Mouse (Mus musculus) retina, adult 2 months (tissue): ENCODE results near the gene Kcna3.

Source experiments
- DNase-seq: peaks from one replicate; pipeline ENCODE4 v3.0.0-alpha.2; 2012; ENCODE audit warnings: low read depth, low spot score

The Kcna3 gene

DNA sequence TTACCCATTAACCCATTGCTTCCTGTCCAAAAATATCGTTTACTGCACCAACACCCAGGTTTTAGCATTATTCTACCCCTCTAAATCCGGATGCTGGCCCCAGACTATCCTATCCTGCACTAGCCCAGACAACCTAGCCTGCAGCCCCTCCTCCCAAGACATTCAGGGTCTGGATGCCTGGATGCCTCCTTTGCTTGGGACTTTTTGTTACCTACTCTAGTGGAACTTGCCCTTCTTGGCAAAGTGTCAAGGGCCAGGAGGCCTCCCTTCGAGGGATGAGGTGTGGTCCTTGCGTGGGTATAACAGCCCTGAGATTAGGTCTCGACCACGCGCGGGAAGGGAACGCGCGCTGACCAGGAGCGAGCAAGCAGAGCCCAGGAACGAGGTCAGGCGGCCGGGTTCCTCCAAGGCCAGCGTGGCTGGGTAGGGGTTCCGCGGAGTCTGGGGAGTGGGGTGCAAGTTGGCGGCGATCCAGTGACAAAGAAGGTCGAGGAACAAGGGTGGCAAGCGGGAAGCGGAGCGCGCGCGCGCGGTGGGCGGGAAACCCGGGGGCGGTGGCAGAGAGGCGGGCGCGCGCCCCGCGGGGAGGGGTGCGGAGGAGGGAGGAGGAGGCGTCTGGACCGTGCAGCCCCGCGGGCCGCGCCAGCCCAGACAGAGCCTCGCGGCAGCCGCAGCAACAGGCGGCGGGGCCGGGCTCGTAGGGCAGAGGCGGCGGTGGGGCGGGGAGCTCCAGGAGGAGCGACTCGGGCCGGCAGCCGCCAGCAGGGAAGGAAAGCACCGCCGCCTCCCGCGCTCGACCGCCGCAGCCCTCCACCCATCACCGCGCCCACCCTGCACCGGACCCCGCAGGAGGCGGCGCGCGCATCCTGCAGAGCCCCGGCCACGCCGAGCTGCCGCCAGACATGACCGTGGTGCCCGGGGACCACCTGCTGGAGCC lies at the start of gene Kcna3:
TSS of gene Kcna3 (plus strand) at position 649 of the 937 bp plus-strand sequence.
- peak; percentile 13 for DNase-seq

DNA sequence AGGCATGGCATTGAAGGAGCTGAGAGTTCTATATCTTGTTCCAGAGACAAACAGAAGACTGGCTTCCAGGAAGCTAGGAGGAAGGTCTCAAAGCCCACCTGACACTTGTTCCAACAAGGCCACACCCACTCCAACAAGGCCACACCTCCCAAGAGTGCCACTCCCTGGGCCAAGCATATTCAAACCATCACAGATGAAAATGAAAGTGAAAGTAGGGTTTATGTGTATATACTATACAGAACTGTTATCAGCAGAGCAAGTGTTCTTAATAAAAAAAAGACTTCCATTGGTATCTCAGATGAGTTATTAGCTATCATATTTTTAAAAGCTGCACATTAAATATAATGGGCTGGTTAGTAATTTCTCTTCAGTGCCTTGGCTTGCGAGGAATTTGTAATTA lies 44.6 kb upstream of the Kcna3 start:
- DNase-seq, result no peak

DNA sequence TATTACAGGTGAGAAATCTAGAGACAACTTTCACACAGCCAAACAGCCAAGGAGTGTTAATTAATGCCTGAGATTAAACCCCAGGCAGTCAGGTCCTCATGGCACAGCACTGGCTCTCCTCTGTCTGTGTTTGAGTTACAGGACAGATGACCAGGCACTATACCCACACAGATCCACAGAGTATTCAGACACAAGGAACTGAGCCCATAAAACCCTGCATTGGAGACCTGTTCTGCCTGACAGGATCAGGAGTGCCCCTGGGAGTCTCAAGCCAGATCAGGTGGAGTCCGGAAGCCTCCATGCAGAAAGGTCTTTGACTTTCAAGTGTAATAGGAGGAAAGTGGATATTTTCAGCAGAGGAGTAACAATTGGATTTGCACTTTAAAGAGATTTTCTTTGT lies 40.6 kb upstream of the Kcna3 start:
- no peak for DNase-seq

DNA sequence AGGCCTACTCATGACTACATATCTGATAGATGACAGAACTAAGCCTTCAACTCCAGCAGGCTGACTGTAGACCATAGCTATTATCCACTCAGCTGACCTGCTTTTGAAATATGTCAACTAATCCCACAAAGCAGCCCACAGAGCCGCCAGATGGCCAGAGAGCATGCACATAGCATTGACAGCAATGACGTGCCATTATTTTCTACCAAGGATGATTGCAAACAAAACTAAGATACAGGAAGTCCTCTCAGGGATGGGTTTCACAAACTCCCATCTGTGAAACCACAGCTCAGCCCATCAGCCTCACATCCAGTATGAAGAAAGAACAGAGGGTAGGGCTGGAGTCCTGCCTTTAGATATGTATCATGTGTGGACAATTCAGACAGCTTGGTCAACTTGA lies 39.8 kb upstream of the Kcna3 start:
- DNase-seq, result peak; percentile 4

DNA sequence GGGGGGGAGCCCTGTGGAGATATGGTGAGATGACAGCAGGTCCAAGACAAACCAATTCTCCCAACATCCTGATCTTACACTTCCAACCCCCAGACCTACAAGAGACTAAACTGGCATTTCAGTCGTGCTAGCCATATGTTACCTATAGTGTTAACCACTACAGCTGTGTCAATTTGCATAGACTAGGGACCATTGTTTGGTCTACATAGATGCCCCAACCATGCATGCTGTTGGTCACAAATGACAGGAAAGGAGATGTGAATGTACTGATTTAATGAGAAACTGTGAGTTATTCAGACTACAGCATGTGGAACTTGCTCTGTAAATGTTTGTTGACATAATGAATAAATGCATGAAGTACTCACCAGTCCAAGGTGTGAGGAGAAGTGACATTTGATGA lies 37.6 kb upstream of the Kcna3 start:
- no peak for DNase-seq

DNA sequence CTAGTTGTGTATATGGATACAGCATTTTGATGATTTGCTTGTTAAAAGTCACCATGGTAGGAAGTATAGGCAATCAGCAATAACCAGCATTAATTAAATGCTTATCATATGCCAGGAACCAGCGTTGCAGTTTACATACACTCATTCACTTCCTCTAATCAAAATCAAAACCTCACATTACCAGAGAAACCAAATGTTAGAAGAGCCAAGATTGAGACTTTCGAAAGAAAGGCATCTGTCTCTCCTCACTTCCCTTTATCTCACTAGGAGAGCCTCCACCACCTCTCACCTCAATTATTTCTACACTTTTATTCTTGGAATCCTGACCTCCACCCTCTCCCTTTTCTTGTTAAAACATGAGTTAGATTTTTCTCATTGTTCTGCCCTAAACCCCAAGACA lies 35.8 kb upstream of the Kcna3 start:
- no peak for DNase-seq

DNA sequence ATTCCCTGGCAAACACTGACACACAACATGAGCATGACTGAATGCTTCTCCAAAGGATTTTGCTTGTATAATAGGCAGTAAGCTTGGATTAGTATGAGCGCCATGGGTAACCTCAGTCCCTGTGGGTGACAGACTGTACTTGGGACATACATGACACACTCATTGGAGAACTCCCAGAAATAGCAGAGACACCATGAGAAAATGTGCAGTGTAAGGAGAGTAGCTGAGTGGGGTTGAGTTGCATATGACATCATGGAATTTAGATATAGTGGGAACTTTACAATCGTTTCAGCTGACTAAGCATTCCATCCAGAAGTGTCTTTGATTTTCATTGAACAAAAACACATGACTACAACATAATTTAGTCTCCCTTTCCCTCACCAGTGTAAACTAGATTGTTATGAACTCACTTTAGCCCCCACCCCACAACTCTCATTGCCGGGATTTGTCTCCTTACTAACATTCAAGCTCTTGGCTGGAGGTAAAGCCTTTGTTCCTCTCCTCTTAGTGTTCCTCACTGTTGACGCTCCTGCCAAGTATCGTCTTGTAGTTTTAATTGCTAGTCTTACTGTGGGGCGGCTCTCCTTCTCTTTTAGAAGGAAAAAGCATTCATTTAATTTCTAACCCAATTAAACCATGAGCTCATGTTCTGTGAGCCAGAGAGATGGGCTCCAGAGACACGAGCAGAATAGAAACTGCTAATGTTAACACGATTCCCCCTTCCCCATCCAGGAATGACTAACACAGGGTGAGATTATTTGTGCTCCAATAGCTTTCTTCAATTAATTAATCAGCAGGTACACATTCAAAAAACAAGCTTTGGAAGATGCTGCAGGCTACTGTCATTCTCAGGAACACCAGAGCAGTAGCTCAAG lies 33.5 kb upstream of the Kcna3 start:
- DNase-seq, result no peak

DNA sequence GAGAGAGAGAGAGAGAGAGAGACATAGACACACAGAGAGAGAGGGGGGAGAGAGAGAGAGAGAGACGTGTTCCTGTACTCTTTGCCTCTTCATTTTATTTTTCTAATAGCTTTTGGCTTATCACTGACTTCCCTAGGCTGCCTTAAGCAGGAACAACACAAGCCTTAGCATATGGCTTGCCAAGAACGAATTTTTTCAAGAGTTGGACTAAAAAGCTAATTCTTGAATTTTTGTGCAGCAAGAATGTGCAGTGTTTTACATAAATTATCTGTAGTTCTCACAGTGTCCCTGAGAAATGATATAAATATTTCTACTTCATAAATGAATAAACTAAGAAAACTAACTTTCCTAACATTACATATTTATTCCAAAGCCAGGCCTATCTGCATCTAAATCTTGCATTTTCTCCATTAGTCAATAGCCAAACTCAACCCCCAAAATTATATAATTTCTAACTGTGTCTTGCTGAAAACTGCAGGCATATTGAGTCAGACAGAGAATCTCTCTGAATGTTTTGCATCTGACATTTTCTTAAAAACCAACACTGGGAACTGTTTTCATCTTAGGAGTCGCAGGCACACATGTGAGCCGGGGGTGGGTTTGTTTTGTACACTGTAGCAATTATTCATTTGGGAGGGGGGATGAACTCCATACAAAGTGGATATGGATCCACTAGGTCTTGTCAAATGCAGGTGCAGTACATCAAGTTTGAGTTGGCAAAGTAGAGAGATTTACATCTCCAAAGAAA lies 26.5 kb upstream of the Kcna3 start:
- no peak for DNase-seq

DNA sequence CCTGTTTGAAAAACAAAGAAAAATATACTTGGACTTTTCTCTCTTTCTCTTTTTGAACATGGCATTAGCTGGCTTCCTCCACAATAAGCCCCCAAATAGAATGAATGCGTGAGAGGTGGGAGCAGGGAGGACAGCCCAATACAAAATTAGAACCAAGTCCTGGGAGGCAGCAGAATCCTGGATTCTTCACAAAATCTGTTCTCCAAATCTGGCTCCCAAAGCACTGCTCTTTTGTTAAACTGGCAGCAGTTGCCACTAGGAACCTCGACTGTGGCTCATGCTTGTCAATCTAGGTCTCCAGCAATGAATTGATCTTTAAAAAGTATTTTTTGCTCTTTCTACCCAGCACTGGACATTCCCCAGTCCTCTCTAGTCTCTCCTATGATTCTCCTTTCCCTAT lies 17.7 kb upstream of the Kcna3 start:
- no peak for DNase-seq

DNA sequence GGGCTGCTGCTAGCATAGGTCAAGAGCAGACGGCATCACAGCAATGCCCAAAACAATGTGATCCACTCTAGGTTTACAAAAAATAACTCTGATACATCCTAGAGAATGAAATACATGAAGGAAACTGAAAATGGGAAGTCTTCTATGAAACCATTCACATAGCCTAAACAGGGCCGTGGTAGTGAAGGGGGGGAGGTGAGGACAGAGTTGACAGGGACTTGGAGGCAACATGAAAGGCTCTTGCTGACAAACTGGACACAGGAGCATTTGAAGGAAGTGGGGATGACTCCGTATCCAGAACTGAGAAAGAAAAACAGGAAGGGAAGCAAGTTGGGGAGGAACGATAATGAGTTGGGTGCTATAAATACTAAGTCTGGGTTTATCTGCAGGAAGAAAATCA lies 4.4 kb upstream of the Kcna3 start:
- DNase-seq, result no peak

DNA sequence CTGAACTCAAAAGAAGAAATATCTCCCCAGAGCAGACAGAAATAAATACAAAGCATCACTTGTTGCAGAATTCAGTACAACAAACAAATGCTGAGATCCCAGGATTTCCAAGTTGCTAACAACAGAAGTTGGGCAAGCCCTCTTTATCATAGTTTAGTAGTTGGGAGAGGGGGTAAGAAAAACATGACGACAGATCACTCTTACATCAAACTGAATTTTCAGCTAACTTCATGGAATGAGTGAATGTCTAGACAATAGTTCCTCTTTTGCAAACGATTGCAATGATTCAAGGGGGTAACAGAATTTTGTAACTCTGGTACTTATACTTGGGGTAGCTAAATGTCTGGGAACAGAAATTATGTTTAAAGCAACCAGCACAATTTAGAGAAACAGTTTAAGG lies 1.2 kb upstream of the Kcna3 start:
- DNase-seq, result no peak

DNA sequence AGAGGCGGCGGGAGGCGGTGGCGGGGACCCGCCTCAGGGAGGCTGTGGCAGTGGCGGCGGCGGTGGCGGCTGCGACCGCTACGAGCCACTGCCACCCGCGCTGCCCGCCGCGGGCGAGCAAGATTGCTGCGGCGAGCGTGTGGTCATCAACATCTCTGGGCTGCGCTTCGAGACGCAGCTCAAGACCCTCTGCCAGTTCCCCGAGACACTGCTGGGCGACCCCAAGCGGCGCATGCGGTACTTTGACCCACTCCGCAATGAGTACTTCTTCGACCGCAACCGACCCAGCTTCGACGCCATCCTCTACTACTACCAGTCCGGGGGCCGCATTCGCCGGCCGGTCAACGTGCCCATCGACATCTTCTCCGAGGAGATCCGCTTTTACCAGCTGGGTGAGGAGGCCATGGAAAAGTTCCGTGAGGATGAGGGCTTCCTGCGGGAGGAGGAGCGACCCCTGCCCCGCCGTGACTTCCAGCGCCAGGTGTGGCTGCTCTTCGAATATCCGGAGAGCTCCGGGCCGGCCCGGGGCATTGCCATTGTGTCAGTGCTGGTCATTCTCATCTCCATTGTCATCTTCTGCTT lies 580 bp downstream of the Kcna3 start:
- DNase-seq, result no peak

DNA sequence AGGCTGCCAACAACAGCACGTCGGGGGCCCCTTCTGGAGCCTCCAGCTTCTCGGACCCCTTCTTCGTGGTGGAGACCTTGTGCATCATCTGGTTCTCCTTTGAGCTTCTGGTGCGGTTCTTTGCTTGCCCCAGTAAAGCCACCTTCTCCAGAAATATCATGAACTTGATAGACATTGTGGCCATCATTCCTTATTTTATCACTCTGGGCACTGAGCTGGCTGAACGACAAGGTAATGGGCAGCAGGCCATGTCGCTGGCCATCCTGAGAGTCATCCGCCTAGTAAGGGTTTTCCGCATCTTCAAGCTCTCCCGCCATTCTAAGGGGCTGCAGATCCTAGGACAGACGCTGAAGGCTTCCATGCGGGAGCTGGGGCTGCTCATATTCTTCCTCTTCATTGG lies 1.1 kb downstream of the Kcna3 start:
- no peak for DNase-seq

DNA sequence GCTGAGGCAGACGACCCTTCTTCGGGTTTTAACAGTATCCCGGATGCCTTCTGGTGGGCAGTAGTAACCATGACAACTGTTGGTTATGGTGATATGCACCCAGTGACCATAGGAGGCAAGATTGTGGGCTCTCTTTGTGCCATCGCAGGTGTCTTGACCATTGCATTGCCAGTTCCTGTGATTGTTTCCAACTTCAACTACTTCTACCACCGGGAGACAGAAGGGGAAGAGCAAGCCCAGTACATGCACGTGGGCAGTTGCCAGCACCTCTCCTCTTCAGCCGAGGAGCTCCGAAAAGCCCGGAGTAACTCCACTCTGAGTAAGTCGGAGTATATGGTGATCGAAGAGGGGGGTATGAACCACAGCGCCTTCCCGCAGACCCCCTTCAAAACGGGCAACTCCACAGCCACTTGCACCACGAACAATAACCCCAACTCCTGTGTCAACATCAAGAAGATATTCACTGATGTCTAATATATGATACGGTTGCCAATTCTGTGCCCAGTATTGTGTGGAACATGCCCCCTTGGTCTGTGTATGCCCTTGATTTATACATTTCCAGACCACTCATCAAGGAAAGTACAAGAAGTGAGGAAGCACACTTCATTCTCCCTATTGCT lies 1.7 kb downstream of the Kcna3 start:
- no peak for DNase-seq

DNA sequence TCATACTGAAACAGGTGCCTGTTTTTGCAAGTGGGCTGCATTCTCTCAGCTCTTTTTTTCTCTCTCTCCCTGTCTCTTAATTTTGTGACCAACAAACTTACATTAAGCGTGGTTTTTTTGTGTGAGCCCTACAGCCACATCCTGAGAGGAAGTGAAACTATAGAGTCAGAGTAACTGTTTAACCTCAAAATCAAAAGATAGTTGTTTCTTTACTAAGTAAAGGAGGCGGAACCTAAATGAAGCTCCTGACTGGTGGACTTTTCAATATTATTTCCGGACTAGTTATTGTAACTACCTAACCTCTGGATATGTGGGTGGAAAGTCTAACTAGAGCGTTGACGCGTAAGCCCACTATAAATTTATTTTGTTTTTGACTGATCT lies 2.2 kb downstream of the Kcna3 start:
- no peak for DNase-seq

DNA sequence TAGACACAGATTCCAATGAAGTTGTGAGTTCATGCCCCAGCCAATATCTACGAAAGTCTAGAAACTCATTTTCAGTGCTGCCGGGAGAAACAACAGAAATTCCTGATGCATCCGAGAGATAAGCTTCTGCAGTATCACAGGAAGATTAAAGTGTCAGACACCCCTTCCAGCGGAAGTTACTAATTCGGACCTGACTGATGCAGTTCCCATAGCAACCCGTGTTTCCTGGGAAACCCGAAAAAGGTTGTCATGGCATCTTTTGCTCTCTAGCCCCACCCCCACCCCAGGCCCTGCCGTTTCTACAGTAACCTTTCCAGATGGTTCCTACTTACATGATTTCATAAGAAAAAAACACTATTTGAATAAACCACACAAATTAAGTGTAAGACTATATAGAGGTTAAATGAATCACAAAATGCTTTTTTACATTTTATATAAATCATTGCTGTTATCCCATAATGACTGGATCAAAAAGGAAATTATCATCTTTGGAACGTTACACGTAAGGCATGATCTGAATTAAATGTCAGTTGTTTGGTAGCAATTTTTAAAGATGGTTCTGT lies 2.8 kb downstream of the Kcna3 start:
- DNase-seq, result no peak

DNA sequence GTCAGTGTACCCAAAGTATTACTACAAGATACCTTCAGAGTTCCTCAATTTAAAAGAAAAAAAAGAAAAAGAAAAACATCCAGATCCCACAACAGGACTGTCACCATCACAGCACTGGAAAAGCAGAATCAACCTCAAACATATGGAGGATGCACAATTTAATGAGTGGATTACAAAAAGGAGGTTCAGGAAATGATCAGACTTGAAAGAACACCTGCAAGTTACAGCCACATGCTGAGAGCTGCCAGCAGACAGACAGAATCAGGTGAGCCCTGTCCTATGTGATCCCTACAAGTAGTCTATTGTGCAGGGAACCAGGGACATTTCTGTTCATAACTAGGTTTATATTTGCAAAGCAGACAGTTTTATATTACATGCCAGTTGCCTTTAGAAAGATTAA lies 3.3 kb downstream of the Kcna3 start:
- DNase-seq, result no peak

DNA sequence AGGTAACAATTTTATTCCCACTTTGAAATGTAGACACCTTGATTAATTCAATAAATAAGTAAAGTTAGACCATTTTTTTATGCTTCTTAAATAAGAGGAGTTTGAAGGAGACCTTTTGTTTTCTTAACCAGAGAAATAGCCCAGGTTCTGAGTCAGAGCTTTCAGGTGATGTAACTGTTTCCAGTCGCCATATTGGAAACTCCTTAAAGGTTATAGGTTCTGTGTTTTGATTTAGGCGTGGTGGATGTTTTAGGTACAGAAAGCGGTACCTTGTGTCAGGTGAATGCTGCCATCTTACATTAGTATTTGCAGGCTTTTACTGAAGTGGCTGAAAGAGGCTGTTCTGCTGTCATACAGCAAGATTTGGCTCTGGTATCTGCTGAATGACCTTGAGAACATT lies 4.4 kb downstream of the Kcna3 start:
- DNase-seq, result no peak

DNA sequence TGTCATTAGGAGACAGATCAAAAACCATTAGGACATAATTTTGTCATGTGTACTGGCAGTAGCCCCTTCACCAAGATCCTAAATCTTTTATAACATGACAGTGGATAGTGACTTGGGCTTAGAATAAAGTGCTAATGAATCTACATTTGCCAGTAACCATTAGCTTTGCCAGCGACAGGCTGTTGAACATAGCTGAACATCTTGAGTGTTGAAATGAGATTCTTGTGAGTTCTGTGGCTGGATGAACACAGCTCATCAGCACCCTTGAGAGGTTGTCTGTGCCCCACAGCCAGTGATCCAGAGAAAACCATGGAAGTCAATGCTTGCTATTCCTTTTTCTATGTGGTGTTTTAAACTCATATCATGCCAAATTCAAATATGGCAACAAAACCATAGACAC lies 5.7 kb downstream of the Kcna3 start:
- no peak for DNase-seq

DNA sequence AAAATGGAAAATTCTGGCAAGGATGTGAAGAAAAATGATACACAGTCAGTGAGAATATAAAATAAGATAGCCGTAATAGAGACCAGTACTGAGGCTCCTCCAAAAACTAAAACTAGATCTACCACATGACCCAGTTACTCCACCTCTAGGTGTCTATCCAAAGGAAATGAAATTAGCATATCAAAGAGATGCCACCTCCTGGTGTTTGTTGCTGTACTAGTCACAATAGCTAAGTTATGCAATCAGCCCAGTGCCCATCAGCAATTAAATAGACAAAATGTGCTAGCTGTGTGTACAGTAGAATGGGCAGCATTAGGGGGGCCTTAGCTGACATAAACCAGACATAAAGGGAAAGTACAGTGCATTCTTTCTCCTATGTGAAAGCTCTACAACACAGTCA lies 25.5 kb downstream of the Kcna3 start:
- no peak for DNase-seq

DNA sequence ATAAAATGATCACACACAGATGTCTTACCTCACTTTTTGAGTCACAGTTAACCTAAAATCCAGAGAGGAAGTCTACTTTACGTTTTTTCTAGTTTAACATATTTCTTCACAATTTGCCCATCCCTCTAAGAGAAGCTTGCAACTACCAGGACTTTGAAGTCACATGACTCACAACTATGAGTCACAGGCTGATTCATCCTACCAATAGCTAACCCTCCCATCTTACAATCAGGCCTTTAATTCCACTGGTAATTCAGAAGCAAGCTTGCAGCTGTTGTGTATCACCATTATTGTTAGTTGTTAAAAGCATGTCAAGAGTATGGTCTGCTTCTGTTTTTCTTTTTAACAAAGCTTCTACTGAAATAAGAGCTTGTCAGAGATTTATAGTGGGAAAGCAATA lies 26.8 kb downstream of the Kcna3 start:
- DNase-seq, result no peak
